Mouse (Mus musculus) brain, adult 2 months (tissue): Measurements from ENCODE around the gene Retreg1.
"Not testable (repeated sequence)": the region's sequence is repeated elsewhere in the genome, so short reads cannot be mapped to it uniquely, and the experiment has no call there.

Experiments used
- DNase-seq: peaks from one replicate; pipeline ENCODE4 v3.0.0; 2011; ENCODE audit warnings: low read depth, low spot score

Gene Retreg1

GRCm38 (mm10) chr15:25995521-25995920, 152.5 kb downstream of the Retreg1 start:
- peak; percentile 74 for DNase-seq

- not testable (repeated sequence) for DNase-seq
Observed at GRCm38 (mm10) chr15:25999545-25999944, 156.6 kb downstream of the Retreg1 start.

GRCm38 (mm10) chr15:26008621-26009020, 165.6 kb downstream of the Retreg1 start:
- no peak for DNase-seq

GRCm38 (mm10) chr15:26012891-26013290, 169.9 kb downstream of the Retreg1 start:
- DNase-seq = no peak

- DNase-seq = no peak
Observed at GRCm38 (mm10) chr15:26015979-26016665, 173.1 kb downstream of the Retreg1 start.

- no peak for DNase-seq
Observed at GRCm38 (mm10) chr15:26021721-26022120, 178.7 kb downstream of the Retreg1 start.

- DNase-seq = no peak
Observed at GRCm38 (mm10) chr15:26022636-26023035, 179.7 kb downstream of the Retreg1 start.
